Mouse (Mus musculus) liver, adult 2 months (tissue): ENCODE measurements around the gene 2200002J24Rik. TPM values are rescaled to one million over a fixed set of nuclear protein-coding genes. Genes with fewer than 3 reads are reported as not detected.

Experiments used
- DNase-seq: peaks from one replicate; pipeline ENCODE4 v3.0.0-alpha.2; 2011; ENCODE audit warnings: low read depth, low spot score; ENCODE audit errors: extremely low read depth
- H3K27ac ChIP-seq: fragments of 200-500 bp; replicated peaks from 2 replicates; pipeline ENCODE4 v1.5.1; 2012; ENCODE audit warnings: low read depth, mild to moderate bottlenecking, control low read depth, inconsistent platforms, low read length; ENCODE audit not compliant: insufficient read depth
- H3K27me3 ChIP-seq: fragments of 200-500 bp; 2 replicates; pipeline ENCODE4 v1.6.1; 2012; ENCODE audit warnings: mild to moderate bottlenecking, moderate library complexity, low read length, inconsistent platforms; ENCODE audit not compliant: control insufficient read depth, insufficient read depth
- H3K36me3 ChIP-seq: fragments of 200-500 bp; 2 replicates; pipeline ENCODE4 v1.6.1; 2012; ENCODE audit warnings: low read length, inconsistent platforms; ENCODE audit not compliant: control insufficient read depth, insufficient read depth
- H3K4me1 ChIP-seq: fragments of 200-500 bp; 2 replicates; pipeline ENCODE4 v1.6.1; 2011; ENCODE audit warnings: low read length; ENCODE audit not compliant: control insufficient read depth, insufficient read depth
- H3K4me3 ChIP-seq: fragments of 200-500 bp; 2 replicates; pipeline ENCODE4 v1.5.1; 2011; ENCODE audit warnings: low read depth, mild to moderate bottlenecking, control low read depth, low read length, moderate library complexity; ENCODE audit not compliant: insufficient read depth
- H3K79me2 ChIP-seq: fragments of 200-500 bp; 2 replicates; pipeline ENCODE4 v1.6.1; 2012; ENCODE audit warnings: inconsistent platforms, mild to moderate bottlenecking, low read length, moderate library complexity; ENCODE audit not compliant: control insufficient read depth, insufficient read depth
- H3K9ac ChIP-seq: fragments of 200-500 bp; 2 replicates; pipeline ENCODE4 v1.6.1; 2012; ENCODE audit warnings: low read depth, mild to moderate bottlenecking, control low read depth, inconsistent platforms, low read length
- CTCF ChIP-seq: fragments of 200-500 bp; IDR thresholded peaks from 2 replicates; pipeline ENCODE4 v1.5.1; 2011; ENCODE audit warnings: low read depth, low read length, control low read depth
- POLR2A ChIP-seq: fragments of 200-500 bp; IDR thresholded peaks from 2 replicates; pipeline ENCODE4 v1.6.1; 2011; ENCODE audit warnings: low read length, control low read depth; ENCODE audit not compliant: insufficient read depth; ENCODE audit errors: extremely low read depth
- WGBS: fragments of 180-500 bp; shearing (Covaris S2); methylation state at CpG from one replicate; pipeline ENCODE4 v1.1.7; 2018; 5-methylcytosine and 5-hydroxymethylcytosine counted together
- polyA plus RNA-seq: library from polyadenylated mRNA; depleted of rRNA; stranded (reverse); fragments of >200 nt; gene quantifications from 2 replicates; pipeline ENCODE4 v1.2.3, GENCODE M21; 2012; rRNA removed
- total RNA-seq: library from RNA; depleted of rRNA; stranded (reverse); fragments of >200 nt; gene quantifications from 2 replicates; pipeline ENCODE4 v1.2.3, GENCODE M21; 2014; rRNA removed

Gene 2200002J24Rik
- total and polyA plus RNA-seq, 2 experiments: not detected

DNA sequence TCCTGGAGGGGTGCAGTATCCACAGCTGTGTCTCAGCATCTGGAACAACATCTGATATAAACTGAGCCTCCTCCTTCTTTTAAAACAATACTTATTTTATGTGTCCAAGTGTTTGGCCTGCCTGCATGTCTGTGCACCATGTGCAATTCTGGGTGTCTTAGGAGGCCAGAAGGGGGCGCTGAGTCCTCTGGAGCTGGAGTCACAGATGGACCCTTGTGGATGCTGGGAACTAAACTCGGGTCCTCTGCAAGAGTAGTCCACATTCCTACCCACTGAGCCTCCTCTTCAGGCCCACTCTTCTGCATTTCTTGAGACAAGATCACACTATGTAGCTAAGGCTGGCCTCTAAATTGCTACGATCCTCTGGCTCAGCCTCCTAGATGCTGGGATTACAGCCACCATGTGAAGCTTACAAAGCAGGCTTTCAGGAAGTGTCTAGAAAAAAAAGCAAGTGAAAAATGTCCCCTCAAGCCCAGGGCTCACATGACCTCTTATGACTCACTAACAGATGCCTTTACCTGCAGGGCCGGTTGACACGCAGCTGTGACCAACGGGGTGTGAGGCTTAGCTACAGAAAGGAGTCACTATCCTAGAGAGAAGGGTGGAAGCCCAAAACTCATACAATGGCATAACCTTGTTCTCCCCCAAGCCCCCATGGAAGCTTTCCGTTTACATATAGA is 48.9 kb downstream of the 2200002J24Rik start:
- no peaks in the 10 kb centered on the region; the same call in 1 of the 2 replicates for H3K4me1 ChIP-seq
- H3K4me3 ChIP-seq: no peak overlapping the region
- whole genome bisulfite sequencing: 90% methylated on average over 7 of the region's 7 CpGs
- H3K36me3 ChIP-seq: no peaks in the 10 kb centered on the region
- no peak overlapping the region for H3K9ac ChIP-seq
- DNase-seq: no peak
- no peaks in the 10 kb centered on the region for H3K27me3 ChIP-seq
- no peak for TF ChIP-seq CTCF
- TF ChIP-seq POLR2A: no peak
- no peaks in the 10 kb centered on the region for H3K79me2 ChIP-seq
- H3K27ac ChIP-seq: no peak overlapping the region

Other genes starting within 250 kb of the 2200002J24Rik start
Only the 30 nearest of the 32 such genes appear.
- under 0.01 TPM in 1 of 2 replicates, not detected in the other for gene Nphs1, start 240.6 kb upstream of the 2200002J24Rik start, total RNA-seq
- not detected in 2 replicates for gene Nphs1, start 240.6 kb upstream of the 2200002J24Rik start, polyA plus RNA-seq
- gene Prodh2, start 205.3 kb upstream of the 2200002J24Rik start, total RNA-seq: 220 and 232 TPM in 2 replicates
- gene Prodh2, start 205.3 kb upstream of the 2200002J24Rik start, polyA plus RNA-seq: 416 and 432 TPM in 2 replicates
- gene Arhgap33, start 163.9 kb upstream of the 2200002J24Rik start, total RNA-seq: 0.07 and 0.37 TPM in 2 replicates
- gene Arhgap33, start 163.9 kb upstream of the 2200002J24Rik start, polyA plus RNA-seq: 0.72 and 1.2 TPM in 2 replicates
- 2.2 and 2.5 TPM in 2 replicates for gene Hspb6, start 146.7 kb upstream of the 2200002J24Rik start, total RNA-seq
- gene Hspb6, start 146.7 kb upstream of the 2200002J24Rik start, polyA plus RNA-seq: 22.5 and 29.2 TPM in 2 replicates
- gene Proser3, start 146.6 kb upstream of the 2200002J24Rik start, total RNA-seq: 1.6 and 2.3 TPM in 2 replicates
- gene Proser3, start 146.6 kb upstream of the 2200002J24Rik start, polyA plus RNA-seq: 3.2 and 4.5 TPM in 2 replicates
- 2.7 and 4.0 TPM in 2 replicates for gene Lin37, start 139.1 kb upstream of the 2200002J24Rik start, total RNA-seq
- gene Lin37, start 139.1 kb upstream of the 2200002J24Rik start, polyA plus RNA-seq: 18.8 and 22.4 TPM in 2 replicates
- gene U2af1l4, start 135.6 kb upstream of the 2200002J24Rik start, total RNA-seq: 12.4 and 16.2 TPM in 2 replicates
- gene U2af1l4, start 135.6 kb upstream of the 2200002J24Rik start, polyA plus RNA-seq: 31.3 and 34.6 TPM in 2 replicates
- gene Gm49396, start 135.6 kb upstream of the 2200002J24Rik start, total RNA-seq: 1.9 and 2.8 TPM in 2 replicates
- gene Gm49396, start 135.6 kb upstream of the 2200002J24Rik start, polyA plus RNA-seq: 0.70 and 0.91 TPM in 2 replicates
- gene Psenen, start 135.3 kb upstream of the 2200002J24Rik start, total RNA-seq: 34.9 and 38.0 TPM in 2 replicates
- 126 and 149 TPM in 2 replicates for gene Psenen, start 135.3 kb upstream of the 2200002J24Rik start, polyA plus RNA-seq
- 0.55 TPM in 1 of 2 replicates, not detected in the other for gene Igflr1, start 133.5 kb upstream of the 2200002J24Rik start, total RNA-seq
- gene Igflr1, start 133.5 kb upstream of the 2200002J24Rik start, polyA plus RNA-seq: 2.3 and 4.2 TPM in 2 replicates
- 3.4 and 5.0 TPM in 2 replicates for gene Kmt2b, start 110.2 kb upstream of the 2200002J24Rik start, total RNA-seq
- 12.1 and 19.2 TPM in 2 replicates for gene Kmt2b, start 110.2 kb upstream of the 2200002J24Rik start, polyA plus RNA-seq
- 0.18 and 0.87 TPM in 2 replicates for gene Zbtb32, start 100.0 kb upstream of the 2200002J24Rik start, total RNA-seq
- gene Zbtb32, start 100.0 kb upstream of the 2200002J24Rik start, polyA plus RNA-seq: 0.58 and 0.61 TPM in 2 replicates
- not detected in 2 replicates for gene Upk1a, start 86.1 kb upstream of the 2200002J24Rik start, total RNA-seq
- gene Upk1a, start 86.1 kb upstream of the 2200002J24Rik start, polyA plus RNA-seq: 0.23 and 0.54 TPM in 2 replicates
- 640 and 781 TPM in 2 replicates for gene Cox6b1, start 72.8 kb upstream of the 2200002J24Rik start, total RNA-seq
- 399 and 416 TPM in 2 replicates for gene Cox6b1, start 72.8 kb upstream of the 2200002J24Rik start, polyA plus RNA-seq
- gene Etv2, start 63.1 kb upstream of the 2200002J24Rik start, total RNA-seq: 0.18 TPM in 1 of 2 replicates, not detected in the other
- gene Etv2, start 63.1 kb upstream of the 2200002J24Rik start, polyA plus RNA-seq: not detected in 2 replicates
- gene Rbm42, start 48.6 kb upstream of the 2200002J24Rik start, total RNA-seq: 17.1 and 20.7 TPM in 2 replicates
- gene Rbm42, start 48.6 kb upstream of the 2200002J24Rik start, polyA plus RNA-seq: 35.8 and 36.7 TPM in 2 replicates
- gene Haus5, start 33.9 kb upstream of the 2200002J24Rik start, total RNA-seq: 4.6 and 4.7 TPM in 2 replicates
- gene Haus5, start 33.9 kb upstream of the 2200002J24Rik start, polyA plus RNA-seq: 3.7 and 5.3 TPM in 2 replicates
- not detected in 2 replicates for gene Pmis2, start 27.3 kb upstream of the 2200002J24Rik start, total RNA-seq
- not detected in 2 replicates for gene Pmis2, start 27.3 kb upstream of the 2200002J24Rik start, polyA plus RNA-seq
- gene Atp4a, start 13.3 kb downstream of the 2200002J24Rik start, total RNA-seq: 2.6 and 4.4 TPM in 2 replicates
- gene Atp4a, start 13.3 kb downstream of the 2200002J24Rik start, polyA plus RNA-seq: 1.3 and 4.2 TPM in 2 replicates
- gene Tmem147, start 30.6 kb downstream of the 2200002J24Rik start, total RNA-seq: 124 and 146 TPM in 2 replicates
- gene Tmem147, start 30.6 kb downstream of the 2200002J24Rik start, polyA plus RNA-seq: 248 and 335 TPM in 2 replicates
- gene Gapdhs, start 44.8 kb downstream of the 2200002J24Rik start, total RNA-seq: not detected in 2 replicates
- 0.50 and 1.3 TPM in 2 replicates for gene Gapdhs, start 44.8 kb downstream of the 2200002J24Rik start, polyA plus RNA-seq
- 0.46 and 0.60 TPM in 2 replicates for gene Sbsn, start 52.5 kb downstream of the 2200002J24Rik start, total RNA-seq
- 0.33 and 0.41 TPM in 2 replicates for gene Sbsn, start 52.5 kb downstream of the 2200002J24Rik start, polyA plus RNA-seq
- gene Dmkn, start 64.8 kb downstream of the 2200002J24Rik start, total RNA-seq: not detected in 2 replicates
- 0.44 TPM in 1 of 2 replicates, not detected in the other for gene Dmkn, start 64.8 kb downstream of the 2200002J24Rik start, polyA plus RNA-seq
- not detected in 2 replicates for gene Krtdap, start 89.0 kb downstream of the 2200002J24Rik start, total RNA-seq
- gene Krtdap, start 89.0 kb downstream of the 2200002J24Rik start, polyA plus RNA-seq: not detected in 2 replicates
- gene Ffar2, start 124.8 kb downstream of the 2200002J24Rik start, total RNA-seq: 0.09 and 0.13 TPM in 2 replicates
- gene Ffar2, start 124.8 kb downstream of the 2200002J24Rik start, polyA plus RNA-seq: 0.04 TPM in 1 of 2 replicates, not detected in the other
- not detected in 2 replicates for gene Ffar3, start 157.3 kb downstream of the 2200002J24Rik start, total RNA-seq
- not detected in 2 replicates for gene Ffar3, start 157.3 kb downstream of the 2200002J24Rik start, polyA plus RNA-seq
- gene Ffar1, start 162.6 kb downstream of the 2200002J24Rik start, total RNA-seq: not detected in 2 replicates
- gene Ffar1, start 162.6 kb downstream of the 2200002J24Rik start, polyA plus RNA-seq: 0.05 and 0.21 TPM in 2 replicates
- 0.74 and 1.8 TPM in 2 replicates for gene Cd22, start 181.4 kb downstream of the 2200002J24Rik start, total RNA-seq
- 1.4 and 3.7 TPM in 2 replicates for gene Cd22, start 181.4 kb downstream of the 2200002J24Rik start, polyA plus RNA-seq
- 0.07 and 0.09 TPM in 2 replicates for gene Mag, start 215.9 kb downstream of the 2200002J24Rik start, total RNA-seq
- 0.20 and 0.37 TPM in 2 replicates for gene Mag, start 215.9 kb downstream of the 2200002J24Rik start, polyA plus RNA-seq
- 445 and 548 TPM in 2 replicates for gene Hamp2, start 225.8 kb downstream of the 2200002J24Rik start, total RNA-seq
- gene Hamp2, start 225.8 kb downstream of the 2200002J24Rik start, polyA plus RNA-seq: 6,798 and 9,385 TPM in 2 replicates